Mouse (Mus musculus) megakaryocyte, embryonic 14.5 days (primary cell): Measurements from ENCODE around the gene Pym1.

Experiments
- FLI1 ChIP-seq: IDR thresholded peaks from 2 replicates; pipeline ENCODE4 v1.6.1; 2012; ENCODE audit warnings: low read length, inconsistent platforms, mixed read lengths
- GATA1 ChIP-seq: IDR thresholded peaks from 3 replicates; pipeline ENCODE4 v1.6.1; 2012; ENCODE audit warnings: mixed read lengths, low read length, inconsistent platforms, borderline replicate concordance

DNA sequence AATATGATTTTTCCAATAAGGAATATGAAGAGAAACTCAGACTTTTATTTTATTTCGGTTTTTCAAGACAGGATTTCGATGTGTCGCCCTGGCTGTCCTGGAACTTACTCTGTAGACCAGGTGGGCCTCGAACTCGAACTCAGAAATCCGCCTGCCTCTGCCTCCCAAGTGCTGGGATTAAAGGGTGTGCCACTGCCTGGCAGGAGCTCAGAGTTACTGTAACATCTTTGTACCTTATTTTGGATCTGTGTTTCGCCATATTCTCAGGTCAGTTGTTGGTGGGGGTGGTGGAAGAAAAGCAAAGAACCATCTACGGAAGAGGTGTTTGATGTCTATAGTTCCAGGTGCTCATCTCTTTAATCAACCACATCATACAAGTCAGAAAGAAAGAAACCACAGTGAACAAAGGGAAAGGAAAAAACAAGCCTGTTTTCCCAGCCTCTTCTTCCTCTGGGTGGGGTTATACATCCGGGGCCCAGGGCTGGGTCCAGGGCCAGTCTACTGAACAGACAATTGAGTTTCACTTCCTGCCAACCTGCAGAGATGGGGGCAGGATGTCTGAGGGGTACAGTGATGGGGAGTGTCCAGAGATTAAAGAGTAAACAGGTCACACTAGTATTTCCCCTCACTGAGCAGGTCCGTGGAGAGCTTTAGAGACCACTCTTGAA lies 1.6 kb upstream of the Pym1 start:
- TF ChIP-seq GATA1 (no peak), FLI1 (no peak)
